In genomic region chr3:124262150-124262549, GRCm38 (mm10) we compare ENCODE assay signal across 31 mouse cellular contexts. TPM values are rescaled to one million over a fixed set of nuclear protein-coding genes. Genes with fewer than 3 reads are reported as not detected.
DNase-seq lines count a peak whose midpoint lies in the region; ATAC-seq and TF ChIP-seq lines count a peak whose summit lies in the region.
"Had no signal": no experiment of that assay in that cellular context is flagged by ENCODE, and none has a peak within 500 bp of the region (broad histone marks: within the 10 kb centered on the region; RNA-seq: fewer than 3 reads in every experiment).

No protein-coding gene starts in this region.

- DNase-seq in embryo, embryonic 10.5 days (ENCODE audit: low spot score): peak; percentile 3
- DNase-seq in embryo, embryonic 11 days: no peak
- no peak for DNase-seq in hindbrain, embryonic 14.5 days (ENCODE audit: low spot score)
- no peak for DNase-seq in hindbrain, postnatal 0 days (ENCODE audit: low spot score)
- no peak for DNase-seq in neural tube, embryonic 11.5 days (ENCODE audit: low spot score)
- no peak for DNase-seq in neural tube, embryonic 10.5 days (ENCODE audit: extremely low spot score, low spot score)
- no peak for DNase-seq in cerebellum, adult 11-12 months
- DNase-seq: adrenal gland, adult 2 months; cerebellum, adult 9-10 months; cerebellum, postnatal 36 days; gastrocnemius, postnatal 14 days; heart, postnatal 14 days; kidney, adult 8-10 months; kidney, postnatal 4 days; liver, embryonic 13.5 days; lung, adult 18-20 months; lung, postnatal 10 days; right cerebral cortex, adult 18-20 months; spleen, adult 18-20 months; thymus, postnatal 14 days had no signal

- no peak overlapping the region for H3K4me3 ChIP-seq in hindbrain, embryonic 14.5 days (replicated peaks; ENCODE audit: low read length)
- no peak overlapping the region for H3K4me3 ChIP-seq in hindbrain, postnatal 0 days (ENCODE audit: low read length)
- no peak overlapping the region for H3K4me3 ChIP-seq in neural tube, embryonic 11.5 days (ENCODE audit: low read depth, low read length)
- no peak overlapping the region for H3K4me3 ChIP-seq in neural tube, embryonic 15.5 days (replicated peaks)
- H3K4me3 ChIP-seq: embryonic facial prominence, embryonic 13.5 days; limb, embryonic 10.5 days; limb, embryonic 15.5 days; liver, embryonic 13.5 days had no signal

- no peak for TF ChIP-seq CTCF in hindbrain, postnatal 0 days (IDR thresholded peaks at IDR 0.05; ENCODE audit: low read depth)

- H3K4me1 ChIP-seq in hindbrain, embryonic 14.5 days (replicated peaks; ENCODE audit: control insufficient read depth, insufficient read depth, low read length): no peaks in the 10 kb centered on the region
- no peaks in the 10 kb centered on the region for H3K4me1 ChIP-seq in hindbrain, postnatal 0 days (ENCODE audit: insufficient read depth, low read length)
- H3K4me1 ChIP-seq in neural tube, embryonic 11.5 days (ENCODE audit: control insufficient read depth, insufficient read depth, low read length): no peaks in the 10 kb centered on the region
- H3K4me1 ChIP-seq in neural tube, embryonic 15.5 days: no peaks in the 10 kb centered on the region
- H3K4me1 ChIP-seq: embryonic facial prominence, embryonic 13.5 days; limb, embryonic 10.5 days; limb, embryonic 15.5 days; liver, embryonic 13.5 days had no signal

- H3K9me3 ChIP-seq in hindbrain, embryonic 14.5 days (ENCODE audit: control insufficient read depth, low read length): no peaks in the 10 kb centered on the region
- H3K9me3 ChIP-seq in hindbrain, postnatal 0 days (ENCODE audit: low read length): no peaks in the 10 kb centered on the region
- no peaks in the 10 kb centered on the region for H3K9me3 ChIP-seq in neural tube, embryonic 11.5 days (ENCODE audit: control insufficient read depth, low read length)
- no peaks in the 10 kb centered on the region for H3K9me3 ChIP-seq in neural tube, embryonic 15.5 days (replicated peaks)
- H3K9me3 ChIP-seq: embryonic facial prominence, embryonic 13.5 days; limb, embryonic 10.5 days; limb, embryonic 15.5 days; liver, embryonic 13.5 days had no signal

- WGBS in hindbrain, embryonic 14.5 days: 40% methylated on average over 3 of the region's 3 CpGs
- WGBS in hindbrain, postnatal 0 days: 40% methylated on average over 3 of the region's 3 CpGs
- 23% methylated on average over 3 of the region's 3 CpGs for WGBS in neural tube, embryonic 11.5 days
- 10% methylated on average over 3 of the region's 3 CpGs for WGBS in neural tube, embryonic 15.5 days

- H3K27ac ChIP-seq in hindbrain, embryonic 14.5 days: no peak overlapping the region
- no peak overlapping the region for H3K27ac ChIP-seq in hindbrain, postnatal 0 days
- no peak overlapping the region for H3K27ac ChIP-seq in neural tube, embryonic 11.5 days (ENCODE audit: low read depth, low read length)
- H3K27ac ChIP-seq in neural tube, embryonic 15.5 days (replicated peaks): no peak overlapping the region
- H3K27ac ChIP-seq: embryonic facial prominence, embryonic 13.5 days; kidney, postnatal 0 days; limb, embryonic 10.5 days; limb, embryonic 15.5 days; liver, embryonic 13.5 days; macrophage had no signal

- H3K9ac ChIP-seq in hindbrain, embryonic 14.5 days: no peak overlapping the region
- no peak overlapping the region for H3K9ac ChIP-seq in hindbrain, postnatal 0 days (replicated peaks; ENCODE audit: low read length)
- no peak overlapping the region for H3K9ac ChIP-seq in neural tube, embryonic 11.5 days (ENCODE audit: low read length)
- no peak overlapping the region for H3K9ac ChIP-seq in neural tube, embryonic 15.5 days (replicated peaks)
- H3K9ac ChIP-seq: embryonic facial prominence, embryonic 13.5 days; limb, embryonic 15.5 days; liver, embryonic 13.5 days had no signal

- no peaks in the 10 kb centered on the region for H3K36me3 ChIP-seq in hindbrain, embryonic 14.5 days (replicated peaks; ENCODE audit: control insufficient read depth, insufficient read depth)
- H3K36me3 ChIP-seq in hindbrain, postnatal 0 days (ENCODE audit: insufficient read depth, low read length): no peaks in the 10 kb centered on the region
- no peaks in the 10 kb centered on the region for H3K36me3 ChIP-seq in neural tube, embryonic 11.5 days (ENCODE audit: control insufficient read depth, insufficient read depth, low read length)
- no peaks in the 10 kb centered on the region for H3K36me3 ChIP-seq in neural tube, embryonic 15.5 days
- H3K36me3 ChIP-seq: embryonic facial prominence, embryonic 13.5 days; limb, embryonic 10.5 days; limb, embryonic 15.5 days; liver, embryonic 13.5 days had no signal

- 0 out of 2 replicates have a peak, but pooled peaks have one; percentile 27 for ATAC-seq in hindbrain, embryonic 14.5 days (ENCODE audit: low FRiP score)
- no peak for ATAC-seq in hindbrain, postnatal 0 days
- peak; percentile 49; the same call in 1 of the 2 replicates for ATAC-seq in neural tube, embryonic 11.5 days (ENCODE audit: insufficient read depth, low FRiP score, low TSS enrichment)
- ATAC-seq in neural tube, embryonic 15.5 days (ENCODE audit: low FRiP score): peak; percentile 77
- ATAC-seq: activated CD4-positive, CD25-positive, alpha-beta regulatory T cell, adult 4 months; intestine, embryonic 16.5 days had no signal

- H3K27me3 ChIP-seq in hindbrain, embryonic 14.5 days (ENCODE audit: control insufficient read depth, insufficient read depth, low read length): no peaks in the 10 kb centered on the region
- H3K27me3 ChIP-seq in hindbrain, postnatal 0 days (ENCODE audit: insufficient read depth, low read length): no peaks in the 10 kb centered on the region
- H3K27me3 ChIP-seq in neural tube, embryonic 11.5 days (ENCODE audit: control insufficient read depth, insufficient read depth, low read length): no peaks in the 10 kb centered on the region
- H3K27me3 ChIP-seq in neural tube, embryonic 15.5 days (replicated peaks): no peaks in the 10 kb centered on the region
- H3K27me3 ChIP-seq: CH12.LX; embryonic facial prominence, embryonic 13.5 days; limb, embryonic 15.5 days; liver, embryonic 13.5 days had no signal

- H3K4me2 ChIP-seq in hindbrain, embryonic 14.5 days (replicated peaks): no peak overlapping the region
- H3K4me2 ChIP-seq in hindbrain, postnatal 0 days (ENCODE audit: low read depth, low read length): no peak overlapping the region
- H3K4me2 ChIP-seq in neural tube, embryonic 11.5 days (ENCODE audit: low read depth): no peak overlapping the region
- H3K4me2 ChIP-seq in neural tube, embryonic 15.5 days: no peak overlapping the region
- H3K4me2 ChIP-seq: embryonic facial prominence, embryonic 13.5 days; limb, embryonic 15.5 days; liver, embryonic 13.5 days had no signal

RNA-seq across cellular contexts. Expression of gene Tram1l1, which starts 58.5 kb away (rescaled TPM):
- polyA plus RNA-seq in hindbrain, embryonic 14.5 days (2014; fragmentation: Nextera tagmentation; extraction: Ambion mirVana): 52.5 and 55.6 TPM in 2 replicates
- total RNA-seq in hindbrain, postnatal 0 days (2014; rRNA removed): 21.4 and 23.3 TPM in 2 replicates
- polyA plus RNA-seq in hindbrain, postnatal 0 days (2015; fragmentation: Nextera tagmentation; extraction: Ambion mirVana): 39.8 and 41.9 TPM in 2 replicates
- 26.2 and 26.9 TPM in 2 replicates for polyA plus RNA-seq in neural tube, embryonic 11.5 days (2014; fragmentation: Nextera tagmentation; extraction: Ambion mirVana)
- 42.4 and 51.2 TPM in 2 replicates for polyA plus RNA-seq in neural tube, embryonic 15.5 days (2015; fragmentation: Nextera tagmentation; extraction: Ambion mirVana)
- total RNA-seq: CH12.LX; granulocyte monocyte progenitor cell, adult 5-6 weeks; neutrophil, adult 5-6 weeks had no signal
- polyA plus RNA-seq: activated CD4-positive, CD25-positive, alpha-beta regulatory T cell, adult 4 months; macrophage had no signal
